Mouse (Mus musculus): ENCODE data around the gene Rpl5. TPM values are rescaled to one million over a fixed set of nuclear protein-coding genes. Genes with fewer than 3 reads are reported as not detected.

Rpl5 gene
- 40.2 and 54.1 TPM in 2 replicates for polyA plus RNA-seq (2012; ENCODE audit: low replicate concordance)

GRCm38 (mm10) chr5:107900206-107901013 is at the start of gene Rpl5:
Gene Rpl5, plus strand, starts transcription at chr5:107900502.

GRCm38 (mm10) chr5:107874561-107875260 is 25.6 kb upstream of the Rpl5 start, which contains the start of gene Evi5:
Gene Evi5, minus strand, starts transcription at chr5:107875107.

Other genes with a start within 250 kb of the Rpl5 start
- 11.9 and 46.8 TPM in 2 replicates for gene Gfi1, start 174.5 kb upstream of the Rpl5 start, polyA plus RNA-seq (2012; ENCODE audit: low replicate concordance)
- gene Ube2d2b, start 70.4 kb upstream of the Rpl5 start, polyA plus RNA-seq (2012; ENCODE audit: low replicate concordance): not detected in 2 replicates
- 2.7 and 3.7 TPM in 2 replicates for gene Evi5, start 25.4 kb upstream of the Rpl5 start, polyA plus RNA-seq (2012; ENCODE audit: low replicate concordance)
- 2.7 and 3.6 TPM in 2 replicates for gene Fam69a, start 86.6 kb downstream of the Rpl5 start, polyA plus RNA-seq (2012; ENCODE audit: low replicate concordance)
- gene Mtf2, start 165.2 kb downstream of the Rpl5 start, polyA plus RNA-seq (2012; ENCODE audit: low replicate concordance): 13.0 and 13.3 TPM in 2 replicates
- gene Tmed5, start 232.1 kb downstream of the Rpl5 start, polyA plus RNA-seq (2012; ENCODE audit: low replicate concordance): 77.9 and 109 TPM in 2 replicates
- 0.13 and 0.40 TPM in 2 replicates for gene Ccdc18, start 232.4 kb downstream of the Rpl5 start, polyA plus RNA-seq (2012; ENCODE audit: low replicate concordance)

All from hematopoietic multipotent progenitor cell, adult 10-12 weeks (in vitro differentiated cells).